Mouse (Mus musculus): ENCODE measurements at regions not wholly inside any gene's neighbourhood (a gene's known extent, or its start where the extent isn't known, plus 50 kb on each side); places are given as distances from the start of the nearest gene placed in this dataset.

GRCm38 (mm10) chr12:85527011-85527410 is 53.3 kb downstream of the Fos start:
- no peak overlapping the region for H3K4me3 ChIP-seq
- H3K9me3 ChIP-seq (replicated peaks) = peaks cover 4% of the 10 kb centered on the region; the same call in 1 of the 2 replicates
- no peak overlapping the region for H3K4me2 ChIP-seq
- peaks cover 10% of the 10 kb centered on the region for H3K4me1 ChIP-seq
- no peak overlapping the region for H3K9ac ChIP-seq
- ATAC-seq = no peak
- no peak overlapping the region for H3K27ac ChIP-seq
- 89% methylated on average over 9 of the region's 9 CpGs for WGBS
- H3K36me3 ChIP-seq (ENCODE audit: poor library complexity, severe bottlenecking) = no peaks in the 10 kb centered on the region
- no peaks in the 10 kb centered on the region for H3K27me3 ChIP-seq

- Histone ChIP-seq H3K4me3 (no peak overlapping the region), H3K9ac (no peak overlapping the region), H3K4me2 (no peak overlapping the region), H3K36me3 (ENCODE audit: poor library complexity, severe bottlenecking) (no peaks in the 10 kb centered on the region), H3K9me3 (replicated peaks) (peaks cover 4% of the 10 kb centered on the region; the same call in 1 of the 2 replicates), H3K4me1 (no peaks in the 10 kb centered on the region), H3K27ac (no peak overlapping the region), H3K27me3 (no peaks in the 10 kb centered on the region)
- 88% methylated on average over 1 of the region's 1 CpGs for WGBS
- ATAC-seq = no peak
These were observed 57.9 kb downstream of the Fos start for GRCm38 (mm10) chr12:85531638-85532037.

GRCm38 (mm10) chr12:85532221-85532612 is 58.5 kb downstream of the Fos start:
- Histone ChIP-seq H3K4me3 (no peak overlapping the region), H3K27ac (no peak overlapping the region), H3K4me1 (no peaks in the 10 kb centered on the region), H3K36me3 (ENCODE audit: poor library complexity, severe bottlenecking) (no peaks in the 10 kb centered on the region), H3K27me3 (no peaks in the 10 kb centered on the region), H3K9me3 (replicated peaks) (peaks cover 4% of the 10 kb centered on the region; the same call in 1 of the 2 replicates), H3K9ac (no peak overlapping the region), H3K4me2 (no peak overlapping the region)
- 93% methylated on average over 3 of the region's 3 CpGs for WGBS
- ATAC-seq = no peak

- Histone ChIP-seq H3K4me1 (no peaks in the 10 kb centered on the region), H3K4me2 (no peak overlapping the region), H3K27ac (no peak overlapping the region), H3K9me3 (replicated peaks) (peaks cover 4% of the 10 kb centered on the region; the same call in 1 of the 2 replicates), H3K4me3 (no peak overlapping the region), H3K9ac (no peak overlapping the region), H3K27me3 (no peaks in the 10 kb centered on the region), H3K36me3 (ENCODE audit: poor library complexity, severe bottlenecking) (no peaks in the 10 kb centered on the region)
- 86% methylated on average over 14 of the region's 14 CpGs for WGBS
- ATAC-seq = no peak
These were observed 59.1 kb downstream of the Fos start for GRCm38 (mm10) chr12:85532613-85533460.

GRCm38 (mm10) chr12:85533603-85534002 is 59.9 kb downstream of the Fos start:
- Histone ChIP-seq H3K4me2 (no peak overlapping the region), H3K4me3 (no peak overlapping the region), H3K4me1 (no peaks in the 10 kb centered on the region), H3K9me3 (replicated peaks) (peaks cover 4% of the 10 kb centered on the region; the same call in 1 of the 2 replicates), H3K9ac (no peak overlapping the region), H3K36me3 (ENCODE audit: poor library complexity, severe bottlenecking) (no peaks in the 10 kb centered on the region), H3K27me3 (no peaks in the 10 kb centered on the region), H3K27ac (no peak overlapping the region)
- ATAC-seq = no peak
- WGBS = 85% methylated on average over 3 of the region's 3 CpGs

- H3K9ac ChIP-seq = no peak overlapping the region
- no peak overlapping the region for H3K4me2 ChIP-seq
- no peaks in the 10 kb centered on the region for H3K27me3 ChIP-seq
- H3K9me3 ChIP-seq (replicated peaks) = no peaks in the 10 kb centered on the region
- 57% methylated on average over 7 of the region's 7 CpGs for WGBS
- H3K4me3 ChIP-seq = no peak overlapping the region
- H3K36me3 ChIP-seq (ENCODE audit: poor library complexity, severe bottlenecking) = no peaks in the 10 kb centered on the region
- H3K27ac ChIP-seq = no peak overlapping the region
- no peak for ATAC-seq
- 0 out of 2 replicates have a peak, but pooled peaks cover 4% of the 10 kb centered on the region for H3K4me1 ChIP-seq
These were observed 59.4 kb upstream of the Jdp2 start for GRCm38 (mm10) chr12:85539423-85539822.

- H3K4me1 ChIP-seq = 0 out of 2 replicates have a peak, but pooled peaks cover 8% of the 10 kb centered on the region
- 60% methylated on average over 3 of the region's 3 CpGs for WGBS
- ATAC-seq = peak; percentile 69; the same call in 1 of the 2 replicates
These were observed 57.7 kb upstream of the Jdp2 start for GRCm38 (mm10) chr12:85541153-85541552.

GRCm38 (mm10) chr12:85542881-85543280 is 55.9 kb upstream of the Jdp2 start:
- no peak for ATAC-seq
- Histone ChIP-seq H3K9ac (no peak overlapping the region), H3K4me3 (no peak overlapping the region), H3K27me3 (no peaks in the 10 kb centered on the region), H3K27ac (no peak overlapping the region), H3K4me2 (no peak overlapping the region), H3K36me3 (ENCODE audit: poor library complexity, severe bottlenecking) (no peaks in the 10 kb centered on the region), H3K9me3 (replicated peaks) (no peaks in the 10 kb centered on the region), H3K4me1 (0 out of 2 replicates have a peak, but pooled peaks cover 8% of the 10 kb centered on the region)
- WGBS = 83% methylated on average over 6 of the region's 6 CpGs

More at GRCm38 (mm10) chr12:85541153-85541552, 57.7 kb upstream of the Jdp2 start:
- H3K9me3 ChIP-seq (replicated peaks) = no peaks in the 10 kb centered on the region
- H3K4me2 ChIP-seq = no peak overlapping the region
- no peaks in the 10 kb centered on the region for H3K27me3 ChIP-seq
- H3K9ac ChIP-seq = no peak overlapping the region
- H3K4me3 ChIP-seq = no peak overlapping the region
- H3K27ac ChIP-seq = no peak overlapping the region
- H3K36me3 ChIP-seq (ENCODE audit: poor library complexity, severe bottlenecking) = no peaks in the 10 kb centered on the region

GRCm38 (mm10) chr12:85543520-85543919 is 55.3 kb upstream of the Jdp2 start:
- Histone ChIP-seq H3K4me1 (0 out of 2 replicates have a peak, but pooled peaks cover 8% of the 10 kb centered on the region), H3K36me3 (ENCODE audit: poor library complexity, severe bottlenecking) (no peaks in the 10 kb centered on the region), H3K4me3 (no peak overlapping the region), H3K4me2 (no peak overlapping the region), H3K27ac (no peak overlapping the region), H3K9me3 (replicated peaks) (no peaks in the 10 kb centered on the region), H3K9ac (no peak overlapping the region), H3K27me3 (no peaks in the 10 kb centered on the region)
- ATAC-seq = no peak
- 90% methylated on average over 9 of the region's 9 CpGs for WGBS

GRCm38 (mm10) chr12:85544801-85545200 is 54.0 kb upstream of the Jdp2 start:
- Histone ChIP-seq H3K27me3 (no peaks in the 10 kb centered on the region), H3K9ac (no peak overlapping the region), H3K9me3 (replicated peaks) (no peaks in the 10 kb centered on the region), H3K4me3 (no peak overlapping the region), H3K4me2 (no peak overlapping the region), H3K27ac (no peak overlapping the region), H3K36me3 (ENCODE audit: poor library complexity, severe bottlenecking) (no peaks in the 10 kb centered on the region), H3K4me1 (0 out of 2 replicates have a peak, but pooled peaks cover 8% of the 10 kb centered on the region)
- WGBS = 15% methylated on average over 4 of the region's 4 CpGs
- no peak for ATAC-seq

GRCm38 (mm10) chr12:85545718-85546117 is 53.1 kb upstream of the Jdp2 start:
- no peaks in the 10 kb centered on the region for H3K27me3 ChIP-seq
- H3K4me2 ChIP-seq = no peak overlapping the region
- no peak overlapping the region for H3K4me3 ChIP-seq
- H3K4me1 ChIP-seq = 0 out of 2 replicates have a peak, but pooled peaks cover 8% of the 10 kb centered on the region
- no peaks in the 10 kb centered on the region for H3K9me3 ChIP-seq (replicated peaks)
- H3K36me3 ChIP-seq (ENCODE audit: poor library complexity, severe bottlenecking) = no peaks in the 10 kb centered on the region
- 0 out of 2 replicates have a peak overlapping the region, but pooled peaks have one; percentile 6 for H3K9ac ChIP-seq
- WGBS = 80% methylated on average over 10 of the region's 10 CpGs
- ATAC-seq = no peak
- H3K27ac ChIP-seq = no peak overlapping the region

- Histone ChIP-seq H3K9me3 (replicated peaks) (no peaks in the 10 kb centered on the region), H3K4me2 (no peak overlapping the region), H3K27ac (no peak overlapping the region), H3K4me3 (no peak overlapping the region), H3K36me3 (ENCODE audit: poor library complexity, severe bottlenecking) (no peaks in the 10 kb centered on the region), H3K27me3 (no peaks in the 10 kb centered on the region), H3K9ac (no peak overlapping the region), H3K4me1 (0 out of 2 replicates have a peak, but pooled peaks cover 5% of the 10 kb centered on the region)
- no peak for ATAC-seq
- WGBS = 80% methylated on average over 8 of the region's 8 CpGs
These were observed 50.8 kb upstream of the Jdp2 start for GRCm38 (mm10) chr12:85548076-85548475.
